Mouse (Mus musculus): Measurements from ENCODE around the gene Lrrfip1.
A peak's percentile ranks its signal among the peaks of the same experiment; 100 is the strongest.

The Lrrfip1 gene

DNA sequence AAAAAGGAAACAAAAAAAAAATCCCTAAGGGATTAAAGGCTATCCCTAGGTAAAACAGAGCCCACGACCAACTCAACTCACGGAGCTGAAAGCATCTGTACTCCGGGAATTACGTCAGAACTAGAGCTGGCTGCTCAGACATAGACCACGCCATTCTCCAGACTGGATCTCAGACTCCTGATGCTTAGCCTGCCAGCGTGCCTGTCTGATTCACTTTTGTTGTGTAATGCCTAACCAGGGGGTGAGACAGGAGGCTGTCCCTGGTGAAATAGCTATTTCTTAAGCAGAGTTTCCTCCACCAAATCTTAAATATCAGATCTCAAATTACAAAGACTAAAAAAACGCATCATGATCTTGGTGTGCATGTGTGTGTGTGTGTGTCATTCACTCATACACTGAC, 89.5 kb downstream of the Lrrfip1 start:
- no peak for DNase-seq

- no peak for DNase-seq
These were observed 90.4 kb downstream of the Lrrfip1 start for GRCm38 (mm10) chr1:91088941-91089340.

DNA sequence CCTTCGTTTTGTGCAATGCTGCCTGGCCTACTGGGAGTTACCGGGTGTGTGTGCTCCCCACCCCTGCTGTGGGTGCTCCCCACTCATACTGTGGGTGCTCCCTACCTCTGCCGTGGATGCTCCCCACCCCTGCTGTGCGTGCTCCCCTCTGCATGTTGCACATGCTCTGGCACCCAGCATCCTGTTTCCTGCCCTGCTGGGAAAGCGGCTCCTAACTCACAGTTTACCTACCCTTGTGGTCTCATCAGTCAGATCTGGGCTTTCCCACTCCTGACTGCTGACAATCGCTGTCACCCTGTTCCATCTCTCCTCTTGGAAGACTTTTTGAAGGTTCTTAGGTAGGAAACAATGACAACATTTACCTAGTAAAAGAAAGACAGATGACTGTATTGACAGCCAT, 91.9 kb downstream of the Lrrfip1 start:
- no peak for DNase-seq

- no peak for DNase-seq
These were observed 93.9 kb downstream of the Lrrfip1 start for GRCm38 (mm10) chr1:91092451-91092850.

DNA sequence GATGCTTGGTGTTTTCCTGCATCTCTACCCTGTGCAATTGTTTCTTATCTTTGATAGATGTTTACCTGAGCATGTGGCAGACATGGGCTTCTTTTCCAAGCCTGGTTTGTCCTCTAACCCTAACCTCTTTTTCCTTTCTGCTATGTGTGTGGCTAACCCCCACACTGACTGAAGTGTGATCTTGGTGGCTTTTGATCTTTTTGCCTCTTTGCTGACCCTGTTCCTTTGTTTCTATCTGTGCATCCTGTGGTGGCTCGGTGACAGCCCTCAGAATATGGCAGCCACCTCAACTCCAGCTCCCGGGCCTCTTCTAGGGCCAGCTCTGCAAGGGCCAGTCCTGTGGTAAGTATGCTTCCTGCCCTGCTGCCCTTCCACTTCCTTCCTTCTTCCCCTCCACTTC, 94.8 kb downstream of the Lrrfip1 start:
- no peak for DNase-seq

- DNase-seq: no peak
These were observed 95.5 kb downstream of the Lrrfip1 start for GRCm38 (mm10) chr1:91094001-91094400.

- DNase-seq: no peak
These were observed 96.7 kb downstream of the Lrrfip1 start for GRCm38 (mm10) chr1:91095258-91095657.

DNA sequence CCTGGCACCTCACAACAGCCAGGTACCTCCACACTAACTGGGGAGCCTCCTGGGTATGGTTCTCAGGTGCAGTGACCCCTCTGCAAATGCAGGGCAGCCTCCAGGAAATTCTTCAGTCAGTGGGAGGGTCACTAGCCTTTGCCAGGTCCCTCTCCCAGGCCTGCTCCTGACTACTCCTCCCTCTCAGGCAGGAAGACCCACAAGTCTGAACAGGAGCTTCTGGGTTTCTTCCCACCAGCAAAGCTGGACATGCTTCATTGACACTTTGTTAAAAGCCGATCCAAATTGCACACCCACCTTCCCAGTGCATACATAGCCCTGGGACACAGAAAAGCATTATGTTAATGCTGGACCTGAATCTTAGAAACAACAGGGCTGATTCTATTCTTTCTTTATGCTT, 97.3 kb downstream of the Lrrfip1 start:
- DNase-seq: no peak

DNA sequence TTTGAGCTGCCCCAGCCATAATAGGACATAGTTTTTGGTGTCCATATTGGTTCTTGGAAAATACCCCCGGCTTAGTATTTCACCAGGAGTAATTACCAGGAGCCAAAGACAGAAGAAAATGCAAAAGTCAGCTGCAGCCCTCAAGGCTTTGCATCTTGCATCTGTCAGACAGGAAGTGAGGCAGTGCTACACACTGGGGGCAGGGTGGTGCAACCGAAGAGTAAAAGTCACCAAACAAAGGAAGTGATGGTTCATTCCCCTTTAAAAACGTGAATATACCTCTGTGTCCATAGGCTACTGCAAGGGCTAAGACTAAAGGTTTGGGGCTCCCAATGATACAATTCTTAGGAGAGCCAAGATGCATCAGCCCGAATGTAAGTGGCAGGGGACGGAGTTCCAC, 98.0 kb downstream of the Lrrfip1 start:
- DNase-seq: no peak

DNA sequence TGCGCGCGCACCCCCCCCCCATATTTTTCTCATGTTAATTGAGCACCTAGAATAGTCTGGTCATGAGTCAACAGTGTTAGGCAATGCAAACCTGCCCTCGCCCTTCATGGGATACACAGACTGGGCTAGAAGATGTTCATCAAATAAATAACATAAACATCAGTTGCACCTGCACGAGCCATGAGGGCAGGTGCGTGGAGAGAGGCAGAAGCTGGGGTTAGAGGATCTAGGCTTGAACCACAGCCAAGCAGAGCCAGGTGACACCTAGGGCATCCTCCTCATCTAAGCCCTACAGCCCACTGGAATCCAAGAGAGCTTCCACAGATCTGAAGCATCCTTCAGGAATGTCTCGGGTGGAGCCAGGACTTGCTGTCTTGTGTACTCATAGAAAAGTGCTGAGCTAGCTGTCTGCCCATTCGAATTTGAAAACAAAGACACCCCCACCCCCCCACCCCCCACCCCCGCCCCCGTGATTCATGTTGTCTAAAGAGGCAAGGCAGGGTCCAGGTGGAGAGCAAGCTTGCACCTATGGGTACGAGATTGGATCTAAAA, 98.8 kb downstream of the Lrrfip1 start:
- DNase-seq: no peak

DNA sequence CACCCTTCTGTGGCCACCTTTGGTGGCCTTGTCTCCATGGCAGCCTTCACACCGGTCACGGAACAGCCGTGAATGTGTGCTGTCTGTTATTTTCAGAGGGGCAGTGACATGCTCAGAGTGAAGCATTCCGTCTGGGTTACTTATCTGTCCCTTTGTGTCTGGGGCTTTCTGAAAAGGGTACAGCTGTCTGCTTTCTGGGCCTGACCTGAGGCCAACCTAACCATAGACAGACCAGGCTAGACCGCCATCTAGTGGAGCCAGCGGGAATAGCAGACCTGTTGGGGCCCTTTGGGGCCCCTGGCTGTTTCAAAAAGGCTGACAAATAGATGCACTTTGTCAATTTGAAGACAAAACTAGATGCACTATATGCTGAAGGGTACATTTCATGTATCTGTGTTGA, 100.3 kb downstream of the Lrrfip1 start:
- DNase-seq: peak; percentile 31

- no peak for DNase-seq
These were observed 103.3 kb downstream of the Lrrfip1 start for GRCm38 (mm10) chr1:91101709-91102440.

GRCm38 (mm10) chr1:91103366-91103983, 104.9 kb downstream of the Lrrfip1 start:
- no peak for DNase-seq

- no peak for DNase-seq
These were observed 109.0 kb downstream of the Lrrfip1 start for GRCm38 (mm10) chr1:91107548-91107947.

DNA sequence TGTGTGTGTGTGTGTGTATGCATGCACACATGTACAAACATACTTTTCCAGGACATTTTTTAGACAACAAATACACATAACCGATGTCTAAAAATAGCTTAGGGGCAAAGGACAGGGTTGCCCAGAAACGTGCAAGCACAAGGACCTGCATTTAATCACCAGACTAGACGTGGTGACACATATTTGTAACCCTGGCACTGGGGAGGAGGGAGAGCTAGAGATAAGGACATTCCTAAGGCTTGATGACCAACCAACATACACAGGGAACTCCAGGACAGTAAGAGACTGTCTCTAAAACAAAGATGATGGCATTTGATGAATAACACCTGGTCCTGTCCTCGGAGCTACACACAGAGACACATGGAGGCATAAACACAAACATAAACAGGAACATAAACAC, 110.8 kb downstream of the Lrrfip1 start:
- no peak for DNase-seq

GRCm38 (mm10) chr1:91112171-91112570, 113.6 kb downstream of the Lrrfip1 start:
- no peak for DNase-seq

DNA sequence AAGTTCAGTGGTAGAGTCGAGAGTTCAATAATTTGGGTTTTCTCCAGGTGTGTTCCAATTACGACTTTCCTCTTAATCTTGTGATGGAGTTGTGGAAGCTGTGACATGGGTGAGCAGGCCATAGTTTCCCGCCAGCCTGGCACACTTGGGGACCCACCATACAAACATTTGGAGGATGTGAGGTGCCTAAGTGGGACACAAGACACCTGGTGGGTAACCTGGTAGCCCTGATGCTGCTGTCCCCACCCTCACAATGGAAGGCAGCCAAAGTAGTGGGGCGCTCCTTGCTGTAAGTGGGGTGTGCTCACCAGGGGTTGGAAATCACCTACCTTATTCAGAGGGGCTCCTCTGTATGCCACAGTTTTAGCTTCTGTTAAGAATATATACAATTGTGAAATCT, 114.1 kb downstream of the Lrrfip1 start:
- no peak for DNase-seq

- no peak for DNase-seq
These were observed 123.6 kb downstream of the Lrrfip1 start for GRCm38 (mm10) chr1:91122121-91122520.

DNA sequence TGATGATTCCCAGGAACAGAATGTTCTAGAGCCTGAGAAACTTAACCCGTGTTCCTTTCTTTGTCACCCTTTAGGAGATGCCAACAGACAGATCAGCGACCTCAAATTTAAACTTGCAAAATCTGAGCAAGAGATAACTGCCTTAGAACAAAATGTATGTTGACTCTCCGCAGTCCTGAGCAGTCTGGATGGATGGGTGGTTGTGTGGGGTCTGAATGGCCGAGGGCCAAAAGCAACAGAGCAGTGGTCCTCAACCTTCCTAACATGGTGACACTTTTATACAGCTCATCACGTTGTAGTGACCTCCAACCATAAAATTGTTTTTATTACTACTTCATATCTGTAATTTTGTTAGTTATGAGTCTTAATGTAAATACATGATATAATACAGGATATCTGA, 124.5 kb downstream of the Lrrfip1 start:
- DNase-seq: no peak

GRCm38 (mm10) chr1:91123466-91123865, 124.9 kb downstream of the Lrrfip1 start:
- no peak for DNase-seq

- DNase-seq: no peak
These were observed 130.3 kb downstream of the Lrrfip1 start for GRCm38 (mm10) chr1:91128849-91129248.

DNA sequence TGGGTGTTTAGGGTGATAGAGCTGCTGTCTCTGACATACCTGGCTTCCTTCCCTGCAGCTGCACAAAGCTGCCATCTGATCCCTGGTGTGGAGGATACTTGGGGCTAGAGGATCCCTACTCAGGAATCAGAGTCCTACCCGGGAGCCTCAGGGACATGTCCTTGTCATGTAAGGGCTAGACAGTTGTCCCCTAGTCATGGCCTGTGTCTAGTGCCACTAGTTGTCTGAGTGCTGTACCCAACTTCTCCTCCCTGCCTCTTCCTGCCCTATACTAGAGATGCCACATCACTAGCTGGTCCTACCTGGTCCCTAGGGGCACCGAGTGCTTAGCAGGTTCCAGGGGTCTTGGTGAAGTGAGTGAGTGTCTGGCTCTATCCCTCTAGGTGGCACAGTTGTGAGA, 138.5 kb downstream of the Lrrfip1 start:
- DNase-seq: no peak

- no peak for DNase-seq
These were observed 146.3 kb downstream of the Lrrfip1 start, which contains the start of gene Rbm44 for GRCm38 (mm10) chr1:91144813-91145212. TSS of gene Rbm44 (plus strand) at chr1:91145089.

DNA sequence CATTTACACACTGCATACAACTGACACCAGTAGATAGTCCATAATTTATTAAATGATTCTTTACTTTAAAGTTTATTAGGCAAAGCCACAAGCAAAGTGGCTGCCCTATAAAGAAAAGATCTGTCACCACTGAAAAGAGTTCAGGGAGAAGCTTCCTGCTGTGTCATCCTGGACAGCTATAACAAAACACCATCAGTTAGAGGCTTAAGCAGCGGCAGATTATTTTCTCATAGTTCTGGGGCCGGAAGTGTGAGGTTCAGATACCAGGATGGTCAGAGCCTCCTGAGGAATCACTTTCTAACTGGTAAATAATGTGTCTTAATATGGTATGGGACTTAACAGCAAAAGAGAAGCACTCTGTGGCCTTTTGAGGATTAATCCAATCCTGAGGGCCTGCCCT, 153.0 kb downstream of the Lrrfip1 start:
- no peak for DNase-seq

- DNase-seq: no peak
These were observed 168.3 kb downstream of the Lrrfip1 start for GRCm38 (mm10) chr1:91166798-91167197.

Data from right cerebral cortex, postnatal 25 days (tissue).